Mouse (Mus musculus): ENCODE data around the gene Nek6. TPM values are rescaled to one million over a fixed set of nuclear protein-coding genes. Genes with fewer than 3 reads are reported as not detected.

Nek6 gene
- total RNA-seq, 2 experiments from 2014 or later = 17.2 to 17.5 TPM

DNA sequence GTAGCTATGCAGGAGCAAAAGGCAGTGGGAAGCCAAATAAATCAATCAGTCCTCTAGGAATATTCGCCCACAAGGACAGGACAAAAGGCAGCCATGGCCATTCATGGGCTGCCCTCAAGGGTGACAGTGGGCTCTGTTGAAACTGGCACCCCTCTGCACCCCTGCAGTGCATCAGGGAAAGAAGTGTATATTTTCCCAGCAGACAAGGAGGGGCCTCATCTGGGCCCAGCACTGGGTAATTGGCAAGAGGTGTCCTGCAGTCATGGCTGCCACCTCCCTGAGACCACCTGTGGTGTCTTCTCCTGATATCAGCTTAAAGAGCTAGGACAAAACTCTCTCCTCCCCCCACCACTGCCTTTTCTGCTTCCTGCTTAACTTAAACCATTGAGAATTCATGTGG is 68.1 kb downstream of the Nek6 start:
- no peak for DNase-seq

DNA sequence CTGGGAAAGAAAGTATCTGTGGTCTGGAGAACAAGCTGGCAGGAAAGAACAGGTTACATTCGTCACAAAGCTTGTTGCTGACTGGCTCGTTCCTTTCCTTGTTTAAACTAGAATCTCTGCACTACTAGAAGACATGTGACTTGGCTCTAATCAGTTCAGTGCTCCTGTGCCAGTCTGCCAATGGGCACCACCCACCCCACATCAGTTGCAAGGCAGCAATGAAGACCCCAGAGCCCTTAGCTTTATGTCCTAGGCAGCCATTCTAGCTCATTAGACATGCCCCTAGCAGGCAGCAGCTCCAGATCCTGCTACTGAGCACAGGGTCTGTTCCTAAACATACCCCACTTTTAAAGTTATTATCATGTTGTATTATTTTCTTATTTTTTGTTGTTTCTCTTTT is 72.5 kb downstream of the Nek6 start:
- no peak for DNase-seq

DNA sequence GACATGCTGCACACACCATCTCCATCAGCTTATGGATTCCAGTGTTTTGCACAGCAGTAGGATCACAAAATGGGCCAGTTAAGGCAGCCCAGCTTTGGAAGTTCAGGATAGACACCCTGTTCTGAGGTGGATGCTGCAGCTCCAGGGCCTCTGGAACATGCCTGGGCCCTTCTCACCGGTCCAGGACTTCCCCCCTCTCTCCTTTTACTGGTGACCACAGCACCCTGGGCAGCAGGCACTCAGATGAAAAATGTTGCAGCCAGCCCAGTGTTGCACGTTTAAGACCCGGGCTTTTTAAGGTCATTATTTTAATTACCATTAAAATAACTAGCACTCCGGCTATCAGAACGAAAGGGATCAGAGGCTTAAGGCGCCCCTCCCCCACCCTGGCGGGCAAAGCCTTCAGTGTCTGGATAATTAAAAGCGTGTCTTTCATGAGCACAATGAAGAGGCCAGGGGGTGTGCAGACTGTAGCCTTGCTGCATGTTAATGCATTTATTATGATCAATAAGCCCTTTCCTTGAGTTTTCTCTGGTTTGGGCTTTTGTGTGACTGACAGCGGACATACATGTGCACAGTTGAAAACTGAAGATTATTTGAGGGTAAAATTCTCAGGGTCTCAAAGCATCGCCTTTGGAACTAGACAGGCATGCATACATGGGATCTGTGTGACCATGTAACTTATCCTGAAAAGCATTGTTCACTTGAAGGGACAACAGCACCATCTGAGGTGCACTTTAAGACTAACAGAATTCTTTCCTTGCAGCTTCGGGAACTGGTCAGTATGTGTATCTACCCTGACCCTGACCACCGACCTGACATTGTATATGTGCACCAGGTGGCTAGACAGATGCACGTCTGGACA is 73.3 kb downstream of the Nek6 start:
- DNase-seq = no peak

DNA sequence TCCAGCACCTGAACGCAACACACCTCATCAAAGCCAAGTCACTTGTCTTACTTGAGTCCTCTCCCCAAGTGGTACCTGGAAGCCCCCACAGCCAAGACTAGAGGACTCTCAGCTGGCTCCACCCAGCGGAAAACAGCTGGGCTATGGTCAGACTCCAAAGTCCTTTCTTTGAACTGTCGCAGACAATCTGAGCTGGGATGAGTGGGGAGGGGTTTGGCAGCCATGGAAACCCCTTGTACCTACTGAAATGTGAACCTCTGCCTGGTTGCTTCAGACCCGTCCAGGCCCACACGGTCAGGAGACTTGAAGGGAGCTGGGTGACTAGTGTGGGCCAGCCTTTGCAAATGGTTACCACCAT is 73.9 kb downstream of the Nek6 start:
- no peak for DNase-seq

DNA sequence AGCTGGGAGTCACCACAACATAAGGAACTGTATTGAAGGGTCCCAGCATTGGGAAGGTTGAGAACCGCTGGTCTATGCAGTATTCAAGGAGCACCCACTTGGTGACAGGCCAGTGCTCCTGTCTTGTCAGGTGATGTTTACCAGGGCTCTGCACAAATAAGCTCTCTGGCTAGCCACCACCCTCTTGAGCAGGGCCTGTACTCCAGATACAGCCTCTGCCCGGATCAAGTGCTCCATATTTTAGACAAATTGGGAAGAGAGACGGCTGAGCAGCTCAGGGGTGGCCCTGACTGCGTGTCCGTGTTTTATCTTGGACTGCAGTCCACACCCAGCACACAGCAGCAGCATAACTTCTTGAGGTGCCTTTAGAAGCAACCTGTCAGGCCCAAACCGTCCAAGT is 75.3 kb downstream of the Nek6 start:
- DNase-seq = no peak

DNA sequence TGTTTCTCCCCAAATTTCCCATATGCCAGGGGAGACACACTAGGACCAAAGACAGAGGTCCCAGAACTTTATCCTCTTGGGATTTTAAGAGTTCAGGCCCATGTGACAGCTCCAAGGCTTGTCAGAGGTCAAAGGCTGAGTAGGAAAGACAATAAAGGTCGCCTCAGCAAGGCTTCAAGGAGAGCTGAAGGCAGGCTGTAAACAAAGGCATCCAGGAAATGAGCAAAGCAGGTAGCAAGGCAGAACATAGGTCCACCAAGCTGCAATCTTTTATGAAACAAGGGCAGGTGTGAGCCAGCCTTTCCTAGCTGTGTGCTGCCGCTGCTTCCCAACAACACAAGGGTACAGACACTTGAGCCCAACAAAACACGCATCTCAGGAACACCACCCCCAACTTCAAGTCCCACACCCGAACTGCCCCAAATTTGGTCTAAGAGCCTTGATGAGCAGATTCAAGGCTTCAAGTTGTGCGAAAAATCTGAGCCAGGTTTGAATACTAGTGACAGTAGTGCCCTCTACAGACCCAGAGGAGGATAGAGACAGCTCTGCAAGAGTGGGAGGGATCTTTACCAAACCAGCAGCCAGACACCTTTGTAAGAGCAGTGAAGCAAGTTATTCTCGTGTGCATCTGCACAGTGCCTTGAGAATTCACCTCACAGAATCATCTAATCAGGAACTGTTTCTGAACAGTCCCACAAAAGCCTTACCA is 80.5 kb downstream of the Nek6 start:
- no peak for DNase-seq

DNA sequence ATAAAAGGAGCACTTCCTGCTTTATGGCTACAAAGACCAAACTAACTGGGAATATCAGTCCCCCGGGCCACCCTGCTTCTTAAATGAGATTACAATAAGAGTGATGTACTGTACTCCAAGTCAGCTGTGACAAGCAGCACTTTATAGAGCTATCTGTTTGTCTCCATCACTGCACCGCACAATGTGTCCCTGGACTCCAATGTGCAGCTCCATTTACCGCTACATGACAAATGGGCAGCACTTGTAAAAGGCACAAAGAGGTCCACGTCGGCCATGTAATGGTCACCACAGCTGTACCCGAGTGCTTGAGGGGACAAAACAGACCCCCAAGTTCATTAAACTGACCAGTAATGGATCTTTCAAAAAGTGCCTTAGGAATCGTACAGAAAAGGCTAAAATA is 83.4 kb downstream of the Nek6 start:
- no peak for DNase-seq

DNA sequence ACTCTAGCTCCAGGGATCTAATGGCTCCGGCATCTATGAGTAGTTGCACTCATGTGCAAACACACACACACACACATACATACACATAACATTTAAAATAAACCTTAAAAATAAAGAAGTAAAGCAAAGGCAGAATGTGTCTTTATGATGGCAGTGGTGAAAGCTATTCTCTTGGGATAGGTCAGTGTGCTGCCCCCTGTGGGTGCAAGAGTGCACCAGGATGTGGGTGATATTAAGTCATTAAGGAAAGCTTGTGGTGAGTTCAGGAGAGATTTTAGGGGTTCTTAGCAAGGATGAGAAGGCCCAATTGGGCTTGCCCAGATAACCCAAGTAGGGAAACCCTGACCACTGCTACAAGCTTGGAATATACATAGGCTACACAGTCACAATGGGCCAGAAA is 86.5 kb downstream of the Nek6 start:
- no peak for DNase-seq

DNA sequence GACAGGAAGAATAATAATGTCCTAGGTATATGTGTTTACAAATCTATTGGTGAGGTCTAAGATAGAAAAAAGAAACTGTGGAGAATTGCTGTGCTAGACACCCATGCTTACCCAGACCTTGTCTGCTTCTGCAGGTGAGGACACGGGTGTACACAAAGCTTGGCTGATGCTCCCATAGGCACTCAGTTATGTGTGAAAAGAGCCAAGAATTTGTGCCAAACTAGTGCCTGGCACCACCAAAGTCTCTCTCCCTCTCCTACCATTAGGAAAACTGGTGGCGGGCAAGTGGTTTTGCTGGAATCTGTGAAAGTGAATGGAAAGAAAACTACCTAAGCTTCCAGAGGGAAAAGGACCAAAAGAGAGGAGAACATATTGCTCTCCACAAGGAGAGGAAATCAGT is 87.0 kb downstream of the Nek6 start:
- DNase-seq = no peak

DNA sequence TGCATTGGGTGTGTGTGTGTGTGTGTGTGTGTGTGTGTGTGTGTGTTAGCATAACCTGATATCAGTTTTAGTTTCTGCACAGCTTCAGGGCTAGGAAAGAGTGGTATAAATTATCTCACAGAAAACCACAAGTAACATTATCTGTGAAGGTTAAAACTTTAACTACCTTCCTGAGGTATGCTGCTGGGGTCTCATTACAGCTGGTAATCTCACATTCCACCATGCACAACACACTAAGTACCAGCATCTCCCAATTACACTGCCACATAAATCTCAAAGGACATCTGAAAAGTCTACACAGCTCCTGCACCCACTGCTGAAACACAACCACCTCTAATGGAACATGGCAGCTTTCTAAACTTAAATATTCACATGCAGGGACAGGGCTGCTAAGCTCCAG is 89.4 kb downstream of the Nek6 start:
- no peak for DNase-seq

DNA sequence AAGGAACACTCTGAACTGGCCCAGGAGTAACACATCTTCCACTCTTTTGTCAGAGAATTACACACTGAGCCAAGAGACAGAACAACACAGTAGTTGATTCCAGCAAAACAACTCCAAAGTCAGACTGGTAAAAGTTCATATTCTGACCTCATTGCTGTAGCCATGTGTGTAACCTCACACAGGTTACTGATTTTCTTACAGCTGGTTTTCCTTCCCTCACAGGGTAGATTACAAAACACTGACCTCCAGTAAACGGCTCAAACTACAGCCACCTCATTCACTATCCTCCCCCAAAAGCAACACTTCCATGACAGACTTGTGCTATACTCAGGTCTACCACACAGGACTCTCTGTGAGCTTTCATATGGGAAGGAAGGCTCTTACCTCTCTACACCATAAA is 96.3 kb downstream of the Nek6 start:
- DNase-seq = no peak

DNA sequence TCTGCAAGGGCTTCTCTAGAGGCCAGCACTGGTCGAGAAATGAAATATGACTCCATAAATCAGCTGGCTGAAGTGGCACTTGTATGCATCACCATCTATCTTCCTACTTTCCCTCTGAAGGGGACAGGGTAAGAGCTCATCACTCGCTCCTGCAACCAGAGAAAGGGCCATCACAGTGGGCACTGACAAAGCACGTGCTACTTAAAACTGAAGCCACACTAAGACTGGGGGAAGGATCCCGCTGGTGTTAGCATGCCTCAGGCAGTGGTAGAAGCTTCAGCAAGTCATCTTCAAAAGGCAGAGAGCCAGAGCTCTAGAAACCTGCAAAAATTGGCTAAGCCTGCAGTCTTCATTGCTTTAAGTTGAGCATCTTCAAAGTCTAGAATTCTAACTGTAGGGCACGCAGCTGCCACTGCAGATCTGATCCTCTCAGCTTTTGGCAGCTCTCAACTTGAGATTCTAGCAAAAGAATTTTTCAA is 97.4 kb downstream of the Nek6 start:
- no peak for DNase-seq

DNA sequence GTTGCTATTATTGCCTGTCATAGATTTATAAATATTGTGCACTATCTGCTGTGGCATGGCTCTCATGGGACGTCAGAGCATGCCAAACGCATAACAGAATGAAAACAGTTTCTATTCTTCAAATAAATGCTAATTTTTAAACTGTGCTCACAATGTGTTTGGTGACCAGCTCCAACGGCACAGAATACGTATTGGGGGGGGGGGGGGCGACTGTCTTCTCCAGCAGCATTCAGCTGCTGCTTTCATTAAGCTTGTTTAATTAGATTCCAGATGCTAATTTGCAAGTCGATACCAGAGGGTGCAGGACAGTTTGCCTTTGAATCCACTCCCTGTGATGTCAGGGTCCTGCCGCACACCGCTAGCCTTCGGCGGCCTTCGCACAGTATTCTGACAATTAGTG is 97.9 kb downstream of the Nek6 start:
- no peak for DNase-seq

DNA sequence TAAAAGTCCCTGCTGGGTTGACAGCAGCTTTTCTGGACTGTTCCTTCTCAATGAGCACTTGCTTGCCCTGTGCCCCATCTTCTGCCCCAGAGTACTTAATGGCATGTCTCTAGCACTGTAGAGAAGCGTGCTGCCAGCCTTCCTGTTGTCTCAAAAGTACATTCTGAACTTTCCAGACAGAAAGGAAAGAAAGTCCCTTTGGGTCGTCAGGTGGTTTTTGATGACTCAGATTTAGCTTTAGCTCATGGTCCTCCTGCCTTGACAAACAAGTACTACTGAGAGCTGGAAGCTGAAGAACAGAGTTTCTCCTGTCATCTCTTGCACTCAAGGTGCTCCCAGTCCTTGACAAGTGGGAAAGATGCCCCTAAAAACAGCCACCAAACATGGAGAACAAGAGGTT is 98.7 kb downstream of the Nek6 start:
- DNase-seq = no peak

DNA sequence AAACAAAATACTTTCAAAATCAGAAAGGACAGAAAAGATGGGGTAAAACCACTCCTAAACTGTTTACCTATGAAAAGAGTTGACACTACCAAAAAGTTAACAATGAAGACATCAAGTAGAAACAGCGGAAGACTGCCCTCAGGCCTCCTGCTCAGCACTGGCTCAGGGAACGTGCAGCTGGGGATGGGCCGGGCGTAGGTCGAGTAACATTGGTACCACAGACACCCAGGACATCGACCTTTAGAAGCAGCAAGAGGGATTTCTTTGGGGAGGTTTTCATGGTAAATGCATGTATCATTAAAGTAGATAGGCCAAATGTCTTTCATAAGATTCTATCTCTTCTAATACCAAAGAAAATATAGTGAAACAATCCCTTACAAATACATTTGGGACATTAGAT is 101.2 kb downstream of the Nek6 start:
- DNase-seq = no peak

DNA sequence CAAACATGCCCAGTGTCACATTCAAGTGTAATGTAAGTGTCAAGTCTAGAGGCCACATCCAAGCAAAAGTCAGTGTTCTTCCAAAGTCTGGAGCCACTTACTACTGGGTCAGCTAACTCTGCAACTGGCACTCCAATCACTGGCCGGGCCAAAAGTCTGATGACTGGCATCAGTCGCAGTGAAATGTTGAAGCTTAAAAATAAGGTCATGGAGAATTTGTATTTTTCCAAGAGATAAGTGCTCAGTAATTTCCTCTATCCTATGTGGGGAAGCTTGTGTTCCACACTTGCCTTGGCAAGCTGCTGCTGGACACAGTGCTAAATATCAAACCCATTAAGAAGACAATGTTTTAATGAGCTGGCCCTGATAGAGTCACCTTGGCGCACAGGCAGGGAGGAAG is 102.1 kb downstream of the Nek6 start:
- DNase-seq = no peak

DNA sequence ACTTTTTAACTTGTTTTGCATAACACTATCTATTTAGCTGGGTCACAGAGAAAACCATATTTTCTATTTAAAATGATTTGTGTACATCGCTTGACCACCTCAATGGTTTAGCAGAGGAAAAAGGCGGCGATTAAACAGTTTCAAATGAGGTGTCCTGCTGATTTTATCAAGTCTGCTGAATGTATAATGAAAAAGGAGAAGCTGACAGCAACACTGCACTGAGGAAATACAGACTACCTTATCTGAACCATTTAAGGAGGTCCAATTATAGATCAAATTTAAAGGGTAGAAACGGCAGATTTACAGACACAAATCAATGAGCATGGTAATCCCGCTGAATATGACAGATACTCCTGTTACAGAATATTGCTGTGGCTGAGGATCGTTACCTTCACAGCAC is 103.0 kb downstream of the Nek6 start:
- no peak for DNase-seq

DNA sequence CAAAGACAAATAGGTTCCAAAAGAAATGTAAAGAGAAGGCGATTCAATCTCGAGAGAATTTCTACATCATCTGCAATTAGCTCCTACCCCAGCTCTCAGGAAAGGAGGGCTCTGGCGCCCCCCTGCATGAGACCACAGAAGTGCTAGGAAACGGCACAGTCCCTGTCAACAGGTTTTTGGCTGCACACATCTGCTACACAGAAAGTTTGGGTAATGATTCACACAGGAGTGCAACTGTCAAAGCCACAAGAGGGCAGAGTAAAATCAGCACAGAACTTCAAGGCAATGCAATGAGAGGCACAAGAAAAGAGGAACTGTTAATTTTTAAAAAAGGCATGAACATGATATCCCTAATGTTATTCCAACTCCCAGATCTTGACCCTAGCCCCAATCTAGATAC is 104.6 kb downstream of the Nek6 start:
- DNase-seq = no peak

DNA sequence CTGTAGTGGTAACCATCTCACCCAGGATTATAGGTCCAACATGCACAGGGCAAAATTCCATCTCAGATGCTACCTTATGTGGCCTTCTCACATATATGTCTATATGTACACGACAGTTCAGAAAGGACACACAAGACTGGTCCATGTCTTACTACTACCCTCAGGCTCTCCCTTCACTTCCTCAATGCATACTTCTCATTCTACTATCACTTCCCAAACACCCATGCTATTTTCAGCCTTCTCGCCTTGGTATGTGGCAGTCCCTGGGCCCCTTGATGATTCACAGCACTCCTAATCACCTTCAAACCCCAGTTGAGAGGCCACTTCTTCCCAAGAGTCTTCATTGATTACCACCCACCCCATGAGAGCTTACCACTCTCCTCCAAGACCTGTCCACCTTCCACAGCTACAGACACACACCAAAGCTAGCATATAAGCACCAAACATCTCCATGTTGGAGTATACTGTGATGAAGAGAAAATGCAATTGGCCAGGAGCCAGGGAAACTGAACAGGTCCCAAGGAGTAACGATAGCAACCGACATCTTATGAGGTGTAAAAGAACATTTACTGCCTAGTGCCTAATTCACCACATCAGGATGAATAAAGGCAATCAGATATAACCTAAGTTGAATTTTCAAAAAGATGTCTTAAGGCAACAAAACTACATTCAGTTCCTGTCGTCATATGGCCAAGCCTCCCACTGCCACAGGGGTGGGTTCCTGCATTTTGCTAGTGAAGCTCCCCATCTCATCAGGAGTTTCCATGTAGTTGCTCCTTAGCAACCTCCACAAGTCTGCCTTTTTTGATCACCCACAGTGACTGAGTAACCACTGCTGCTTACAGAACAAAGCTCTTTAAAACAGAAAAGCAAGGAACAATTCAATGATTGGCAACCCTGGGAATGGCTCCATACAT is 105.8 kb downstream of the Nek6 start:
- DNase-seq = no peak

DNA sequence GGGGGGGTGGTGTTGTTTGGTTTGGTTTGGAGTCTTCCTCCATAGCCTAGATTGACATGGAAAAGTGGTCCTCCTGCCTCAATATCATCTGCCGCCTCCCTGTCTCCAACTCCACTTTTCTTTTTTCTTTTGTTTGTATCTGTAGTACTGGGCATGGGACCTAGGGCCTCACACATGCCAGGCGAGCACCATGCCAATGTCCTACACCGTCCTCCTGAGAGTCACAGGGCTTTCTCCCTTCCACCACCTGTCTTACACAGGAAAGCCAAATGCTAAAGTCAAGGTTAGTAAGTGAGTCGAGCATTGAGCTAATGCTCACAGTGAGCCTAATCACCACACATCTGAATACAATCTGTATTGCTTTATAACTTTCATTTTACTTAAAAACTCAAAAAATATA is 108.3 kb downstream of the Nek6 start:
- DNase-seq = no peak

DNA sequence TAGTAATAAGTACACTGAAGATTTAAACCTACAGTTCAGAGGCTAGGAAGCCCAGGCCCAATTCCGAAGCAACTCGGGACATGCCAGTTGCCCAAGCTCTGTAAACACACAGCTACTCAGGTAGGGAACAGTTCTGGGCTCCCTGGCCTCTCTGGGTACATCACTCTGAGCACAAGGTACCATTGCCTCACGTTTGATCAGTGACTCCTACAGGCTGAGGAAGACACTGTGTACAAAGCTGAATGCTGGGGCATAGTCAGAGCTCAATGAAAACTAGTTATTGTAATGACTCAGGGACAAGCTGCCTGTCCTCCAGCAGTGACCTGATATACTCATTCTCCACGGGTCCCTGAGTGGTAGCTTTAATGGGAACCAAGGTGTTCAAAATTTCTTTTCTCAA is 109.6 kb downstream of the Nek6 start:
- DNase-seq = no peak

DNA sequence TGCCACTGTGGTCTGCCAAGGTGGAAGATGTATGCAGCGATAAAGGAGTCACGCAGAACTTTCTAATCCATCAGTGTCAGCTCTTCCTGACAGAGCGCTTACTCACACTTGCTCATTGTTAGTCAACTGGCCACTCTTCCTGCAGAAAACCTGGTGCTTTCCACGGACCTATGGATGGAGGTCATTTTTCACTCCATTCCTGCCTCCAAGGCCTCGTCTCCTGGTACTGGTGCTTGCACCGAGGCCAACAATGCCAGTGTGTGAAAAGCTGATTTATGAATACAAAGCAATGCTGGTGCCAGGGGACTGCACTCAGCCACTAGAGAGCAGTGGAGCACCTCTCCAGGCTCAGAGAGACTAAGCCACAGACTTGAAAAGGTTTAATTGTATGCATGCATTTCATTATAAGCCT is 110.2 kb downstream of the Nek6 start:
- no peak for DNase-seq

DNA sequence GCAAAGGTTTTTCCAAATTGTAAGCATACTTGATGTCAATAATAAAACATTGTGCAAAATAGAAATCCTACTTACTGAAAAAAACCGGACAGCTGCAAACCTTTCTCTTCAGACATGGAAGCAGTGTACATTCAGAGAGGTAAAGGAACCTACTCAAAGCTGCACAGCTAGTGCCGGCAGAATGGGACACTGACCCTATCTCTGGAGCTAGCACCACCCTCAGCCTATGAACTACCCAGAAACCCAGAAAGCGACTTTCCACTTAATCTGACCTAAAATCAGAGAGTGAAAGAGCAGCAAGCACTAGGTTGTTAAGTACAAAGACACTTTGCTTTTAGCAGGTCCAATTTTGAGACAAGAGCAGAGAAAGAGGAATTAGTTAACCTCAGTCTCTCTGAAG is 112.0 kb downstream of the Nek6 start:
- no peak for DNase-seq
